Mouse (Mus musculus) adrenal gland, adult 18-20 months (tissue): ENCODE measurements at regions not wholly inside any gene's neighbourhood (a gene's known extent, or its start where the extent isn't known, plus 50 kb on each side); places are given as distances from the start of the nearest gene placed in this dataset.

Experiments
- DNase-seq, 2 experiments: peaks; one replicate each; pipeline ENCODE4 v3.0.0; 2021 to 2022; ENCODE audit warnings: low spot score in 2 of 2

- DNase-seq: no peak
Measured at GRCm38 (mm10) chr14:45983206-45983857, 325.4 kb upstream of the Ddhd1 start.

- DNase-seq: no peak
Measured at GRCm38 (mm10) chr14:45984135-45984892, 326.4 kb upstream of the Ddhd1 start.

- no peak for DNase-seq
Measured at GRCm38 (mm10) chr14:45992041-45992869, 334.3 kb upstream of the Ddhd1 start.

- DNase-seq: no peak
Measured at GRCm38 (mm10) chr14:45992870-45993135, 334.9 kb upstream of the Ddhd1 start.

GRCm38 (mm10) chr14:45993669-45994068 is 335.7 kb upstream of the Ddhd1 start:
- peak; percentile 54 to 55 for DNase-seq

GRCm38 (mm10) chr14:45996760-45997159 is 338.8 kb upstream of the Ddhd1 start:
- DNase-seq: peak; percentile 32 to 39

GRCm38 (mm10) chr14:46004078-46004477 is 346.1 kb upstream of the Ddhd1 start:
- DNase-seq: no peak

GRCm38 (mm10) chr14:46005307-46005706 is 347.4 kb upstream of the Ddhd1 start:
- DNase-seq: no peak

GRCm38 (mm10) chr14:46013232-46013631 is 355.3 kb upstream of the Ddhd1 start:
- no peak for DNase-seq

GRCm38 (mm10) chr14:46014090-46014489 is 356.1 kb upstream of the Ddhd1 start:
- DNase-seq: no peak

- no peak for DNase-seq
Measured at GRCm38 (mm10) chr14:46015682-46016400, 357.9 kb upstream of the Ddhd1 start.

- DNase-seq: no peak
Measured at GRCm38 (mm10) chr14:46016701-46017106, 358.8 kb upstream of the Ddhd1 start.

GRCm38 (mm10) chr14:46017286-46017685 is 359.3 kb upstream of the Ddhd1 start:
- DNase-seq: no peak

- DNase-seq: no peak
Measured at GRCm38 (mm10) chr14:46017976-46018375, 360.0 kb upstream of the Ddhd1 start.

- no peak for DNase-seq
Measured at GRCm38 (mm10) chr14:46019240-46020025, 359.8 kb upstream of the Gm15217 start.

- DNase-seq: no peak
Measured at GRCm38 (mm10) chr14:46034301-46034700, 344.9 kb upstream of the Gm15217 start.

GRCm38 (mm10) chr14:46060622-46061381 is 318.4 kb upstream of the Gm15217 start:
- DNase-seq: no peak

- no peak for DNase-seq
Measured at GRCm38 (mm10) chr14:46067102-46067801, 312.0 kb upstream of the Gm15217 start.

- no peak for DNase-seq
Measured at GRCm38 (mm10) chr14:46071244-46071643, 308.0 kb upstream of the Gm15217 start.
